9 mouse cellular contexts compared by ENCODE assay signal in genomic region chr14:84440903-84441302, GRCm38 (mm10). TPM values are rescaled to one million over a fixed set of nuclear protein-coding genes. Genes with fewer than 3 reads are reported as not detected.
DNase-seq lines count a peak whose midpoint lies in the region; ATAC-seq and TF ChIP-seq lines count a peak whose summit lies in the region.
"Had no signal": no experiment of that assay in that cellular context is flagged by ENCODE, and none has a peak within 500 bp of the region (broad histone marks: within the 10 kb centered on the region; RNA-seq: fewer than 3 reads in every experiment).

No protein-coding gene starts in this region.

- peak; percentile 56 for TF ChIP-seq CTCF in left cerebral cortex, adult 2 months (IDR thresholded peaks at IDR 0.05)

- H3K4me1 ChIP-seq in forebrain, embryonic 11.5 days (replicated peaks; ENCODE audit: control insufficient read depth, insufficient read depth, low read length), result no peaks in the 10 kb centered on the region
- peaks cover 2% of the 10 kb centered on the region; the same call in 1 of the 2 replicates for H3K4me1 ChIP-seq in forebrain, embryonic 15.5 days
- peaks cover 18% of the 10 kb centered on the region for H3K4me1 ChIP-seq in limb, embryonic 10.5 days

- H3K4me2 ChIP-seq in forebrain, embryonic 11.5 days (ENCODE audit: low read depth, low read length, severe bottlenecking), result no peak overlapping the region
- H3K4me2 ChIP-seq in forebrain, embryonic 15.5 days (replicated peaks), result no peak overlapping the region

- no peak overlapping the region for H3K4me3 ChIP-seq in forebrain, embryonic 11.5 days (ENCODE audit: low read depth, low read length)
- H3K4me3 ChIP-seq in forebrain, embryonic 15.5 days, result no peak overlapping the region
- H3K4me3 ChIP-seq in left cerebral cortex, adult 2 months, result no peak overlapping the region
- H3K4me3 ChIP-seq in limb, embryonic 10.5 days, result no peak overlapping the region

- DNase-seq in forebrain, embryonic 11.5 days (ENCODE audit: low spot score), result peak; percentile 71
- peak; percentile 15 to 42 for DNase-seq in left cerebral cortex, adult 2 months (ENCODE audit: extremely low spot score in 1 of 2, low spot score in 2 of 2)
- no peak for DNase-seq in left cerebral cortex, adult 9 months (ENCODE audit: low spot score in 2 of 2)
- DNase-seq in MEL-GATA-1-ER (ENCODE audit: extremely low read depth, low read depth), result peak; percentile 4
- peak; percentile 67 for DNase-seq in limb, embryonic 10.5 days (ENCODE audit: low spot score)
- DNase-seq in MN1 (ENCODE audit: low spot score), result no peak
- no peak for DNase-seq in T-cell, adult 2 months (ENCODE audit: low spot score)

- no peaks in the 10 kb centered on the region for H3K27me3 ChIP-seq in forebrain, embryonic 11.5 days (ENCODE audit: control insufficient read depth, insufficient read depth, low read length)
- no peaks in the 10 kb centered on the region for H3K27me3 ChIP-seq in forebrain, embryonic 15.5 days
- peaks cover 18% of the 10 kb centered on the region for H3K27me3 ChIP-seq in limb, embryonic 10.5 days (ENCODE audit: low read depth, poor library complexity, severe bottlenecking)

- 15% methylated on average over 2 of the region's 2 CpGs for WGBS in forebrain, embryonic 11.5 days
- 15% methylated on average over 2 of the region's 2 CpGs for WGBS in forebrain, embryonic 15.5 days
- 17% methylated on average over 2 of the region's 2 CpGs for WGBS in limb, embryonic 10.5 days

- intact Hi-C loops in left cerebral cortex, adult 2 months (cut with DNase I), result loop anchor here (5.0 to 10.0 kb wide), 2 partner anchors 1726 to 1864 kb away; no protein-coding TSS in a partner anchor

- H3K9ac ChIP-seq in forebrain, embryonic 11.5 days (ENCODE audit: low read length), result no peak overlapping the region
- H3K9ac ChIP-seq in forebrain, embryonic 15.5 days (replicated peaks), result no peak overlapping the region

- no peaks in the 10 kb centered on the region for H3K9me3 ChIP-seq in forebrain, embryonic 11.5 days (ENCODE audit: control insufficient read depth, low read length)
- H3K9me3 ChIP-seq in forebrain, embryonic 15.5 days, result no peaks in the 10 kb centered on the region
- no peaks in the 10 kb centered on the region for H3K9me3 ChIP-seq in limb, embryonic 10.5 days (replicated peaks)

- H3K27ac ChIP-seq in forebrain, embryonic 11.5 days (ENCODE audit: low read depth, low read length), result no peak overlapping the region
- no peak overlapping the region for H3K27ac ChIP-seq in forebrain, embryonic 15.5 days (replicated peaks)
- H3K27ac ChIP-seq in left cerebral cortex, adult 2 months, result no peak overlapping the region
- H3K27ac ChIP-seq in limb, embryonic 10.5 days, result no peak overlapping the region

- ATAC-seq in forebrain, embryonic 11.5 days (replicated peaks; ENCODE audit: low FRiP score), result no peak
- no peak for ATAC-seq in forebrain, embryonic 15.5 days (replicated peaks)

- H3K36me3 ChIP-seq in forebrain, embryonic 11.5 days (ENCODE audit: control insufficient read depth, insufficient read depth, low read length), result no peaks in the 10 kb centered on the region
- no peaks in the 10 kb centered on the region for H3K36me3 ChIP-seq in forebrain, embryonic 15.5 days
- no peaks in the 10 kb centered on the region for H3K36me3 ChIP-seq in limb, embryonic 10.5 days

RNA-seq across cellular contexts. Expression of gene Pcdh17, which starts 2.5 kb away (rescaled TPM):
- 7.3 and 8.7 TPM in 2 replicates for polyA plus RNA-seq in forebrain, embryonic 11.5 days (2014; fragmentation: Nextera tagmentation; extraction: Ambion mirVana)
- polyA plus RNA-seq in forebrain, embryonic 15.5 days (2015; fragmentation: Nextera tagmentation; extraction: Ambion mirVana), result 15.3 and 17.4 TPM in 2 replicates
- 10 to 100 TPM; 31.9 to 36.2 TPM for total RNA-seq in left cerebral cortex, adult 2 months (2021)
- polyA plus RNA-seq in limb, embryonic 10.5 days (2016; fragmentation: Nextera tagmentation; extraction: Ambion mirVana), result 4.7 and 6.2 TPM in 2 replicates
- total RNA-seq: neutrophil, adult 5-6 weeks had no signal

Comparison
In these comparisons a context has a peak if more than half of its experiments do, and no peak if none do; other contexts are left out.
1. DNase-seq: peak in forebrain, embryonic 11.5 days (single experiment), left cerebral cortex, adult 2 months (2 of 2), MEL-GATA-1-ER (single experiment) and limb, embryonic 10.5 days (single experiment); none in left cerebral cortex, adult 9 months (0 of 2), MN1 (single experiment) and T-cell, adult 2 months (single experiment).